Mouse (Mus musculus) neural tube, embryonic 10.5 days (tissue): ENCODE results near the gene Tubb5.

Source experiments
- DNase-seq: peaks from one replicate; pipeline ENCODE4 v3.0.0-alpha.2; 2017; ENCODE audit warnings: low spot score; ENCODE audit errors: extremely low spot score

Gene Tubb5

GRCm38 (mm10) chr17:35825109-35825850 is 12.8 kb downstream of the Tubb5 start:
- no peak for DNase-seq

- peak; percentile 36 for DNase-seq
Observed at GRCm38 (mm10) chr17:35824402-35824801, 13.7 kb downstream of the Tubb5 start.

GRCm38 (mm10) chr17:35822964-35823937 is 14.9 kb downstream of the Tubb5 start, which contains the start of gene Flot1:
Gene Flot1, plus strand, starts transcription at chr17:35823230.
- DNase-seq = peak; percentile 94

GRCm38 (mm10) chr17:35822564-35822963 is 15.5 kb downstream of the Tubb5 start:
- DNase-seq = no peak

- DNase-seq = peak; percentile 76
Observed at GRCm38 (mm10) chr17:35821439-35822430, 16.4 kb downstream of the Tubb5 start, which contains the start of gene Ier3. Gene Ier3, plus strand, starts transcription at chr17:35821684.

- DNase-seq = no peak
Observed at GRCm38 (mm10) chr17:35820111-35820510, 18.0 kb downstream of the Tubb5 start.

- DNase-seq = peak; percentile 18
Observed at GRCm38 (mm10) chr17:35817226-35817625, 20.9 kb downstream of the Tubb5 start.

GRCm38 (mm10) chr17:35816686-35817085 is 21.4 kb downstream of the Tubb5 start:
- no peak for DNase-seq

- no peak for DNase-seq
Observed at GRCm38 (mm10) chr17:35815836-35816235, 22.3 kb downstream of the Tubb5 start.

GRCm38 (mm10) chr17:35814678-35815077 is 23.4 kb downstream of the Tubb5 start:
- peak; percentile 18 for DNase-seq

GRCm38 (mm10) chr17:35813653-35814052 is 24.5 kb downstream of the Tubb5 start:
- no peak for DNase-seq

- no peak for DNase-seq
Observed at GRCm38 (mm10) chr17:35813245-35813647, 24.9 kb downstream of the Tubb5 start.

- no peak for DNase-seq
Observed at GRCm38 (mm10) chr17:35812736-35813135, 25.4 kb downstream of the Tubb5 start.

GRCm38 (mm10) chr17:35812307-35812706 is 25.8 kb downstream of the Tubb5 start:
- no peak for DNase-seq

- DNase-seq = no peak
Observed at GRCm38 (mm10) chr17:35810900-35811648, 27.0 kb downstream of the Tubb5 start.

GRCm38 (mm10) chr17:35809395-35809794 is 28.7 kb downstream of the Tubb5 start:
- DNase-seq = no peak

- no peak for DNase-seq
Observed at GRCm38 (mm10) chr17:35808073-35808472, 30.0 kb downstream of the Tubb5 start.

- DNase-seq = no peak
Observed at GRCm38 (mm10) chr17:35803858-35804399, 34.2 kb downstream of the Tubb5 start.

- DNase-seq = no peak
Observed at GRCm38 (mm10) chr17:35803020-35803419, 35.1 kb downstream of the Tubb5 start.

- DNase-seq = no peak
Observed at GRCm38 (mm10) chr17:35800905-35801304, 37.2 kb downstream of the Tubb5 start.
